In genomic region chr4:47083824-47084223, GRCm38 (mm10) we compare ENCODE assay signal across 28 mouse cellular contexts. TPM values are rescaled to one million over a fixed set of nuclear protein-coding genes. Genes with fewer than 3 reads are reported as not detected.
"Had no signal": no experiment of that assay in that cellular context is flagged by ENCODE, and none has a peak within 500 bp of the region (broad histone marks: within the 10 kb centered on the region; RNA-seq: fewer than 3 reads in every experiment).

No protein-coding gene starts in this region.

- ATAC-seq: forebrain, postnatal 0 days; hindbrain, postnatal 0 days; intestine, embryonic 16.5 days had no signal

- H3K36me3 ChIP-seq: heart, embryonic 13.5 days; heart, embryonic 15.5 days; hindbrain, embryonic 10.5 days; hindbrain, embryonic 12.5 days; kidney, embryonic 15.5 days; limb, embryonic 10.5 days; limb, embryonic 12.5 days had no signal

- H3K4me3 ChIP-seq: gastrocnemius, adult 2 months; heart, adult 2 months; heart, embryonic 13.5 days; heart, embryonic 15.5 days; hindbrain, embryonic 10.5 days; hindbrain, embryonic 12.5 days; kidney, embryonic 15.5 days; left cerebral cortex, adult 2 months; limb, embryonic 10.5 days; limb, embryonic 12.5 days had no signal

- H3K9ac ChIP-seq: forebrain, postnatal 0 days; heart, embryonic 13.5 days; heart, embryonic 15.5 days; hindbrain, embryonic 12.5 days; hindbrain, embryonic 14.5 days; kidney, embryonic 15.5 days; limb, embryonic 12.5 days had no signal

- H3K9me3 ChIP-seq: heart, embryonic 15.5 days; hindbrain, embryonic 10.5 days; hindbrain, embryonic 12.5 days; kidney, embryonic 15.5 days; limb, embryonic 10.5 days; limb, embryonic 12.5 days had no signal

- H3K27ac ChIP-seq: gastrocnemius, adult 2 months; heart, adult 2 months; heart, embryonic 13.5 days; heart, embryonic 15.5 days; hindbrain, embryonic 10.5 days; hindbrain, embryonic 12.5 days; hindbrain, embryonic 14.5 days; hindbrain, postnatal 0 days; kidney, embryonic 15.5 days; kidney, postnatal 0 days; left cerebral cortex, adult 2 months; limb, embryonic 10.5 days; limb, embryonic 12.5 days had no signal

- DNase-seq: forebrain, postnatal 0 days; gastrocnemius, adult 2 months; gastrocnemius, postnatal 10 days; gastrocnemius, postnatal 25 days; heart, adult 2 months; heart, postnatal 4 days; kidney, adult 11 months; kidney, adult 2 months; kidney, adult 9 months; kidney, postnatal 14 days; kidney, postnatal 36 days; layer of hippocampus, adult 9-11 months; liver had no signal

- H3K4me2 ChIP-seq: heart, embryonic 11.5 days; heart, embryonic 13.5 days; heart, embryonic 15.5 days; hindbrain, embryonic 12.5 days; hindbrain, embryonic 14.5 days; kidney, embryonic 15.5 days; limb, embryonic 12.5 days; liver, embryonic 11.5 days had no signal

- H3K4me1 ChIP-seq: heart, embryonic 13.5 days; heart, embryonic 15.5 days; hindbrain, embryonic 10.5 days; hindbrain, embryonic 12.5 days; kidney, embryonic 15.5 days; limb, embryonic 10.5 days; limb, embryonic 12.5 days had no signal

- H3K27me3 ChIP-seq: kidney, embryonic 15.5 days had no signal

RNA-seq across cellular contexts. Expression of gene Anks6, which starts 26.6 kb away (rescaled TPM):
- total RNA-seq: granulocyte monocyte progenitor cell, adult 5-6 weeks had no signal
